Mouse (Mus musculus) hindbrain, embryonic 14.5 days (tissue): Measurements from ENCODE around the gene Vash2. TPM values are rescaled to one million over a fixed set of nuclear protein-coding genes. Genes with fewer than 3 reads are reported as not detected.
"Not testable (repeated sequence)": the region's sequence is repeated elsewhere in the genome, so short reads cannot be mapped to it uniquely, and the experiment has no call there.

Source experiments
- ATAC-seq: fragments of 200-750 bp; cut with Nextera tagmentation; 2 replicates; pipeline ENCODE4 v1.8.0; 2017; ENCODE audit warnings: moderate number of reproducible peaks, mild to moderate bottlenecking, moderate TSS enrichment, moderate library complexity; ENCODE audit not compliant: low FRiP score
- DNase-seq: peaks from one replicate; pipeline ENCODE4 v3.0.0-alpha.2; 2015; ENCODE audit warnings: low spot score
- H3K27ac ChIP-seq: fragments of 300-500 bp; sonication (generic); 2 replicates; pipeline ENCODE4 v1.5.1; 2014; ENCODE audit warnings: mild to moderate bottlenecking, moderate library complexity
- H3K27me3 ChIP-seq: fragments of 300-500 bp; sonication (generic); 2 replicates; pipeline ENCODE4 v1.6.1; 2014; ENCODE audit warnings: mild to moderate bottlenecking, low read length, mixed read lengths; ENCODE audit not compliant: control insufficient read depth, insufficient read depth
- H3K36me3 ChIP-seq: fragments of 300-500 bp; sonication (generic); replicated peaks from 2 replicates; pipeline ENCODE4 v1.6.1; 2014; ENCODE audit not compliant: control insufficient read depth, insufficient read depth
- H3K4me1 ChIP-seq: fragments of 300-500 bp; sonication (generic); replicated peaks from 2 replicates; pipeline ENCODE4 v1.6.1; 2014; ENCODE audit warnings: antibody characterized with exemption, low read length, mixed read lengths; ENCODE audit not compliant: control insufficient read depth, insufficient read depth
- H3K4me2 ChIP-seq: fragments of 300-500 bp; sonication (generic); replicated peaks from 2 replicates; pipeline ENCODE4 v1.6.1; 2014; ENCODE audit warnings: mild to moderate bottlenecking, moderate library complexity
- H3K4me3 ChIP-seq: fragments of 300-500 bp; sonication (generic); replicated peaks from 2 replicates; pipeline ENCODE4 v1.5.1; 2014; ENCODE audit warnings: mild to moderate bottlenecking, low read length
- H3K9ac ChIP-seq: fragments of 300-500 bp; sonication (generic); 2 replicates; pipeline ENCODE4 v1.6.1; 2014
- H3K9me3 ChIP-seq: fragments of 300-500 bp; sonication (generic); 2 replicates; pipeline ENCODE4 v1.6.1; 2016; ENCODE audit warnings: low read length; ENCODE audit not compliant: control insufficient read depth
- WGBS: fragments of 180-500 bp; shearing (Covaris S2); extraction: QIAGEN DNeasy Blood & Tissue Kit; methylation state at CpG from one replicate; pipeline ENCODE4 v1.1.7; 2014; 5-methylcytosine and 5-hydroxymethylcytosine counted together
- polyA plus RNA-seq: library from polyadenylated mRNA; unstranded; fragments of >200 nt; fragmentation: Nextera tagmentation; extraction: Ambion mirVana; gene quantifications from 2 replicates; pipeline ENCODE4 v1.2.1, GENCODE M21; 2014

The Vash2 gene
- polyA plus RNA-seq: 102 and 109 TPM in 2 replicates

- Histone ChIP-seq H3K27me3 (no peaks in the 10 kb centered on the region), H3K4me1 (peaks cover 32% of the 10 kb centered on the region), H3K4me2 (peak within 1 kb of the TSS; percentile 62), H3K36me3 (peaks cover 11% of the 10 kb centered on the region), H3K9ac (peak within 1 kb of the TSS; percentile 97), H3K4me3 (peak within 1 kb of the TSS; percentile 79), H3K27ac (peak within 1 kb of the TSS; percentile 94), H3K9me3 (no peaks in the 10 kb centered on the region)
- under 1% methylated on average over 32 of the region's 38 CpGs for WGBS
- ATAC-seq: peak; percentile 97
- peak; percentile 91 for DNase-seq
Observed at GRCm38 (mm10) chr1:190979100-190979563, at the start of gene Vash2. TSS of gene Vash2 (minus strand) at chr1:190979296.

DNA sequence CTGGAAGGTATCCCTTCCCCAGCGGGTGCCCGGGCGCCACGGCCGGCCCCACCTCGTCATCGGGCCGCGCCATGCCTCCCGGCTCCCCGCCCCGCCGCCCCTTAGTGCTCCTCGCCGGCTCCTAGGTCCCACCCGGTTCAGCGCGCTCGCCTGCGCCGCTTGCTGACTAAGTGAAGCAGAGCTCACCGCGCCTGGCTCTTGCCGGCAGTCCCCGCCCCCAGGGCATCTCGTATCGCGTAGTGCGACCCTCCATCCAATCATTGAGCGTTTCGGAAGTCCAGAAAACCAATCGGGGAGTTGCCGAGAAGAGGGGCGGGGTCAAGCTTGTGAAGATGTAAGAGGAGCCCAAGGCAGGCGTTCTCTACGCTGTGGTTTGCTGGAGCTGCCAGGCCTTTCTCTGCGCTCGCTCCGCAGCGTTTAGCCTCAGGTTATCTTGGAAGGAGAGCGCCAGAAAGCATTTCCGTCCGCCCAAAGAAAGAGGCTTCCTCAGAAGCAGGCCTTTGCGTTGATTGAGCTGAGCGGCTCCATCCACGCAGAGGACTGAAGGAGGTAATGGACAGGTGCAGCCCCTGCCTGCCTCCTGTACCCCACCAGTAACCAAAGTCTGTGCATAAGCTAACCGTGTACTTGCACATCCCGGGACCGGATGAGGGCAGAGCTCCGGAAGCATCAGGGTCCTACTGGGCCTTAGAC lies 47.1 kb upstream of the Vash2 start, which contains the start of gene Flvcr1:
TSS of gene Flvcr1 (minus strand) at position 138 of the 693 bp plus-strand sequence.
- Histone ChIP-seq H3K4me2 (peak within 1 kb of the TSS; percentile 99), H3K4me3 (peak within 1 kb of the TSS; percentile 75), H3K4me1 (peaks cover 20% of the 10 kb centered on the region), H3K9me3 (no peaks in the 10 kb centered on the region), H3K27me3 (no peaks in the 10 kb centered on the region), H3K36me3 (peaks cover 8% of the 10 kb centered on the region; the same call in 1 of the 2 replicates), H3K9ac (peak within 1 kb of the TSS; percentile 90), H3K27ac (peak within 1 kb of the TSS; percentile 89)
- ATAC-seq: peak; percentile 98
- peak; percentile 97 for DNase-seq
- WGBS: under 1% methylated on average over 49 of the region's 50 CpGs

- Histone ChIP-seq H3K9ac (peak overlapping the region; percentile 90), H3K4me3 (peak overlapping the region; percentile 75), H3K27ac (peak overlapping the region; percentile 80), H3K4me2 (peak overlapping the region; percentile 99), H3K4me1 (peaks cover 20% of the 10 kb centered on the region), H3K27me3 (no peaks in the 10 kb centered on the region), H3K36me3 (peaks cover 8% of the 10 kb centered on the region; the same call in 1 of the 2 replicates), H3K9me3 (no peaks in the 10 kb centered on the region)
- DNase-seq (no peak), ATAC-seq (0 out of 2 replicates have a peak, but pooled peaks have one; percentile 2)
- 2% methylated on average over 69 of the region's 69 CpGs for WGBS
Observed at GRCm38 (mm10) chr1:191025016-191026012, 46.2 kb upstream of the Vash2 start.

DNA sequence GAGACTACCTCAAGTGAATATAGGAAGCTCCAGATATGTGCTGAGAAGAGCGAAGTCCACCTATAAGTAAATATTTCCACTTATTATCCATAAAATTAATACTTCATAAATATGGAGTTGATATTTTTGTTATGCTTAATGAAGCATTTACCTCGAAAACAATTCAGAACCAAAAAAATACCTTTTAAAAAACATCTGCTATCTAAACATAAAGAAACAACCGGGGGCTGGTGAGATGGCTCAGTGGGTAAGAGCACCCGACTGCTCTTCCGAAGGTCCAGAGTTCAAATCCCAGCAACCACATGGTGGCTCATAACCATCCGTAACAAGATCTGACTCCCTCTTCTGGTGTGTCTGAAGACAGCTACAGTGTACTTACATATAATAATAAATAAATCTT lies 44.7 kb upstream of the Vash2 start:
- H3K9ac ChIP-seq, H3K9me3 ChIP-seq, H3K4me3 ChIP-seq, H3K27me3 ChIP-seq, ATAC-seq, H3K27ac ChIP-seq, H3K4me2 ChIP-seq, DNase-seq, H3K36me3 ChIP-seq: not testable (repeated sequence)
- 93% methylated on average over 5 of the region's 6 CpGs for whole genome bisulfite sequencing
- H3K4me1 ChIP-seq: peaks cover 20% of the 10 kb centered on the region

DNA sequence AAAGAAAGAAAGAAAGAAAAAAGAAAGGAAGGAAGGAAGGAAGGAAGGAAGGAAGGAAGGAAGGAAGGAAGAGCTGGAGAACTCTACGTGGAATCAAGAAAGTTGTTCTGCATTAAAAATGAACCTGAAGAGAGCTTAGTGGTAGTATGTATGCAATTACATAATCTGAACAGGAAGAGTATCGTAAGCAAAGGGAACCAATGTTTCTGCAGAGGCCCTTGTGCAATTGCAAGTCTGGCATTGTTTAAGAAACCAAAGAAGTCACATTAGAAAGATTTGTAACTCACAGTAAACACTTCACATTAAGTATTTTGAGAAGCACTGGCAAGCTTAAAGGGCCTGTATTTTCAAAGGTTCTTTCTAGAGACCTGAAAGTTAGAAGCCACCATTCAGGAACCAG lies 44.0 kb upstream of the Vash2 start:
- H3K4me2 ChIP-seq: no peak overlapping the region
- WGBS: 93% methylated on average over 2 of the region's 2 CpGs
- DNase-seq (no peak), ATAC-seq (no peak)
- H3K9me3 ChIP-seq: no peaks in the 10 kb centered on the region
- peaks cover 8% of the 10 kb centered on the region; the same call in 1 of the 2 replicates for H3K36me3 ChIP-seq
- H3K27ac ChIP-seq: no peak overlapping the region
- H3K4me1 ChIP-seq: peaks cover 20% of the 10 kb centered on the region
- no peak overlapping the region for H3K9ac ChIP-seq
- H3K27me3 ChIP-seq: no peaks in the 10 kb centered on the region
- H3K4me3 ChIP-seq: no peak overlapping the region

DNA sequence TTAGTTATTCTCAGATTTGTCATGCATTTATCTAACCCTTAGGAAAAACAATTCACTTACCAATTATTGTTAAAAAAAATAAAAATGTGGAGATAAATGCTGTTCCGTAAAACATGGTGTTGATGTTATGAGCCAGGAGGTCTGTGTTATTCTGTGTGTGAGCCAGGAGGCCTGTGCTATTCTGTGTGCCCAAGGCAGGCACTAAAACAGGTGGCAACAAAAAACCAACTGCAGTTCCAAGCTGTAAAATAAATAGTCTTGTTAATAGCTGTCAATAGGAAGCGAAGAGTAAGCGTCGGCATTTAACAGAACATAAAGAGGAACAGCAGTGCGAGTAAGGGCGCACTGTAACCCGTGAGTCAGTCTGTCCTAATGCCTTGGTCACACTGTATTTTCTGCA lies 41.9 kb upstream of the Vash2 start:
- 87% methylated on average over 7 of the region's 7 CpGs for WGBS
- Histone ChIP-seq H3K36me3 (peaks cover 8% of the 10 kb centered on the region; the same call in 1 of the 2 replicates), H3K4me1 (peaks cover 16% of the 10 kb centered on the region), H3K9me3 (no peaks in the 10 kb centered on the region), H3K27me3 (no peaks in the 10 kb centered on the region), H3K9ac (no peak overlapping the region), H3K4me3 (no peak overlapping the region), H3K27ac (no peak overlapping the region), H3K4me2 (no peak overlapping the region)
- ATAC-seq (no peak), DNase-seq (no peak)

- Histone ChIP-seq H3K4me3 (no peak overlapping the region), H3K27ac (no peak overlapping the region), H3K36me3 (peaks cover 8% of the 10 kb centered on the region; the same call in 1 of the 2 replicates), H3K9me3 (no peaks in the 10 kb centered on the region), H3K4me1 (peaks cover 15% of the 10 kb centered on the region), H3K27me3 (no peaks in the 10 kb centered on the region), H3K9ac (no peak overlapping the region), H3K4me2 (no peak overlapping the region)
- 86% methylated on average over 3 of the region's 3 CpGs for WGBS
- no peak for DNase-seq
- no peak for ATAC-seq
Observed at GRCm38 (mm10) chr1:191020217-191020924, 41.3 kb upstream of the Vash2 start.

GRCm38 (mm10) chr1:191019803-191020202 lies 40.7 kb upstream of the Vash2 start:
- H3K4me3 ChIP-seq: no peak overlapping the region
- H3K4me1 ChIP-seq: peaks cover 9% of the 10 kb centered on the region
- DNase-seq (no peak), ATAC-seq (no peak)
- peaks cover 11% of the 10 kb centered on the region for H3K36me3 ChIP-seq
- 97% methylated on average over 5 of the region's 5 CpGs for WGBS
- H3K9ac ChIP-seq: no peak overlapping the region
- H3K27me3 ChIP-seq: no peaks in the 10 kb centered on the region
- no peak overlapping the region for H3K27ac ChIP-seq
- H3K9me3 ChIP-seq: no peaks in the 10 kb centered on the region
- H3K4me2 ChIP-seq: no peak overlapping the region
